Mouse (Mus musculus): ENCODE results near the gene Dido1.

The Dido1 gene

DNA sequence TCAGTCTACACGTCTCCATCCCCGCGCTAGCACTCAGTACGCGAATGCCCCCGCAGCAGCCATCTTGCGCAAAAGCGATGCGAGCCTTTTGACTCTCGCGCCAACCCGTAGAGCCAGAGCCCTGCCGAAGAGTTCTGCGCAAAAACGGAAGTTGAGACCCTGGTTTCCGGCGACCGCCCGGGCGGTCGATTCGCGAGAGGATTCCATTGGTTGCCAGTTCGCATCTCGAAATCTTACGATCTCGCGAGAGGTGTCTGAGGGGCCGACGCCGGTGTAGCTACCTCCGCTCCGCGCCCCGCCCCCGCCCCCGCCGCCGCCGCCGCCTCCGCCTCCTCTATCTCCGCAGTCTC lies at the start of gene Dido1, which contains the start of gene Gid8:
TSS of gene Dido1 (minus strand) at position 77 of the 350 bp plus-strand sequence.
TSS of gene Gid8 (plus strand) at position 195 of the 350 bp plus-strand sequence.
- peak; percentile 93 for DNase-seq

DNA sequence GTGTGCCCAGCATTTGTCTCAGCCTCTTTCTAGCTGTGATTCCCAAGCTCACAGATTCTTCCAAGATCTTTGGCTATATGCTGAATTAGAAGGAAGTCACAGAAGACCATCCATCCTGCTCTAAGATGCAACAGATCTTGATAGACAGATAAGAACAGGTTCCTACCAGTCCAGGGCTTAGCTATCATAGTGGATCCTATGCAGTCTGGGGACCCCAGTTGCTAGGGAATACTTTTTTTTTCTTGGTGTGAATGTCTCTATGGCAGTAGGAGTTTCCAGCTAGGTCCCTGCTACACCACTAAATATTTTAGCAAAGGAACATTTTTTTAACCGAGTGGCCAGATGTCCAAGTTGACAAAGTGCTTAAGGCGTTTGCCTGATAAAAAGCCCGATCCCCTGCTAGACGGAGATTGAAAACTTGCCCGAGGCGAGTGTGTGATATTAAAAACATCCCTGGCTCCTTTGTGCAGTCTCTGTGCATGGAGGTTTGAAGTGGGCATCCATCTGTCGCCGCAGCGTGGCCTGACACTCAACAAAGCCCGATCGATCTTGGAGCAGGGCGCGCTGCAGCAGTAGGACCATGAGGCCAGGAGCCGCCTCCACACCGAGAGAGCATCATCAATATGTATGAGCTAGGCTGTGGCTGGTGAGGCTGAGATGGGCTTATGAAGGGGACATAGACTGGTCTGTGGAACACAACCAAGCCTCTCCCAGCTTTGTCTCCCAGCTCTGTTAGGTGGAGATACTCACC lies 48.9 kb upstream of the Dido1 start:
- DNase-seq, result no peak

DNA sequence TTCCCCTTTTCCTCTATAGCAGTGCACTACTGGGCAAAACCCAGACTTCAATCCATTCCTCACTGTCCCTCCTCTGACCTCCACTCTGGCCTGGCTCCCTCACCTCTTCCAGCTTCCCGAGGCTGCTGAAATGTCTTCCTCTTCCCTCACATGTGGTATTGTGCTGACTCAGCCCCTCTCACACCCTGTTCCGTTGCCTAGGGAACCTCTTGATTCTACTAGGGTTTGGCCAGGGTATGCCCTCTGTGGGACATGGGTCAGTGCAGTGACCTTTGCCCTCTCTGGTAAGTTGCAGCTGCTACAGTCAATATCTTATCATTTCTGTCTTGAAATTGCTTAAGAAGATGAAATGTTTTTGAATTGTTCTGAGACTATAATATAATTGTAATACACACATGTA lies 47.0 kb upstream of the Dido1 start:
- no peak for DNase-seq

DNA sequence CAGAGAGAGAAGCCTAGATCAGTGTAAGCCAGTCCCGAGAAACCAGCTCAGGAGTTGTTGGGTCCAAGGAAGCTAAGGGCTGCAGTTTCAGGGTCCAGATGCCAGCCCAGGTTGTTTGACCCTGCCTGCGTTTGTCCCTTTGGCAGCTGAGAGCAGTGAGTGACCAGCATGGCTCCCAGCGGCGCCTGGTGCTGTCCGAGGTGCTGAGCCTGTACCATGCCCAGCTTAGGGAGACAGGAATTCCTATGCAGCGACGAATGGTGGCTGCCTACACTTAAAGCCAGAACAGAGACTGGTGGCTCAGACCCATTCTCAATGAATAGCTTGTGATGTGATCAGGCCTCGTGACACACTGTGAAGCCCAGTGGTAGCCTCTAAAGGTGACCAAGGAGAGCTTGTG lies 46.1 kb upstream of the Dido1 start:
- DNase-seq, result no peak

DNA sequence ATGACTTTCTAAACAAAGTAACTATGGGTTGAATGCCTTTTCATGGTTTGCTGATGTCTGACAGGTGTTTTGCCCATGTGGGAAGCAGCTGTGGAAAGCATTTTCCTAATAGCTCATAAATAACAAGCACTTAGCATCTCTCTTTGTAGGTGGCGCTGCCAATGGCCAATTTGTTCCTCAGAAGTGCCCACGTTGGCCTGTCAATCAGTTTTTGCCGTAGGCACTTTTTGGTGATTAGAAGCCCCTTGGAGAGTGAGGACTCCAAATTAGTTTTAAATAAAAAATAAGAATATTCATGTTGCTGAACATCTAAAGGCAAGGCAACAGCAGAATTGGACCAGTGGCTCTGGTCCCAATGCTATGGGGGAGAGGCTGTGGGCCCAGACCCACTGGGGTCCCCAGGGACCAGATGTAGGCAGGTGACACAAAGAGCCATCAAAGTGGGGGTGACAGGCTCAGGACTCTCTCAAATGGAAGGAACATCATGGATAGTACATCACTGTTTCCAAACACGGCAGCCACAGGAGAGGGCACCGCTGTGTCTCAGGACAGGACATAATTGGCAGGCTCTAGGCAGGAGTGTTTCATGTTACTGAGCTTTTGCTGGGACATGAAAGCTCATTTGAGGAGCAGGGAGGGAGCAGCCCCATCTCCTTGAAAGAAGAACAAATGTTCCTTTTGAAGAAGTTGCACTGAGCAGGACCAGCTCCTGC lies 45.3 kb upstream of the Dido1 start:
- no peak for DNase-seq

DNA sequence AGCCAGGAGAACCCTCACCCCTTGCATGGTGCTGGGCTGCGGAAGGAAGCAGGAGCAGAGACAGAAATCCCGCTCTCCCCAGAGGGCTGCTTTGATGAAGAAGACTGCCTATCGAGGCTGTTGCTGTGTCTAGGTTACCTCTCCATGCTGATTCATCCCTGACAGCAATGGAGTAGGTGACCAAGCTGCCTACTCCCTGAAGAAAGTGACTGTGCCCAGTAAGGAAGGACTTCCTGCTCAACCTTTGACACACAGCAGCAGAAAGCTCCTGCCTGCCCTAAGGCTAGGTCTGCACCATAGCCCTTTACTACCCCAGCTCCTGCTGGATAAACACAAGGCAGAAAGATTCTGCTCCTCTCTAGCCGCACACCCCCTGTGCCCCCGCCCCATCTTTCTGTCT lies 39.1 kb upstream of the Dido1 start:
- no peak for DNase-seq

DNA sequence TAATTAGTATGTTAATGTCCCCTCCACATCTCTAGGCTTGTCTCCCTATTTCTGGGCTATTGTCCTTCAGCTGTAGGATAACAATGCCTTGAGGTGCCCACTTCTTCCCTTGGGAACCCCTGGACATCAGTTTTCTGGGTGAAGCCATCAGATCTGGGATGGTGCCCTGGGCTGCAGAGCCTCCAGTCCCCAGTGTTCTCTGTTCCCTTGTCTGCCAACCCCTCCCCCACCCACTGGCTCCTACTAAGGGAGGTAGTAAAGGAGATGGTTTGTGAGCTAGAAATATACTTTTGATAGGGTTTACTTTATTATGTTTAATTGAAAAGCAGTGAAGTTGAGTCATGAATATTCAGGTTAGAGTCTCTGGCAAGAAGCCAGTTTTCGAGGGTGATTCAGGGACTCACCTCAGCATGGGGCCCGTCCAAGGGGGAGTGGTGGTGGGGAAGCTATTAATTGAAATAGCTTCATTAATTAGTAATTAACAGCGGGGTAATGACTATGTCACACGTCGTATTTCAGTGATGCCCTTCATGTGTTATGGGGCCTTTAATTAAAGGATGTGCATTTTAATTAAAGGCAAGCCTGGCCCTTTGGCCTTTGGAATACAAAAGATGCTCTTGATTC lies 36.9 kb upstream of the Dido1 start:
- no peak for DNase-seq

DNA sequence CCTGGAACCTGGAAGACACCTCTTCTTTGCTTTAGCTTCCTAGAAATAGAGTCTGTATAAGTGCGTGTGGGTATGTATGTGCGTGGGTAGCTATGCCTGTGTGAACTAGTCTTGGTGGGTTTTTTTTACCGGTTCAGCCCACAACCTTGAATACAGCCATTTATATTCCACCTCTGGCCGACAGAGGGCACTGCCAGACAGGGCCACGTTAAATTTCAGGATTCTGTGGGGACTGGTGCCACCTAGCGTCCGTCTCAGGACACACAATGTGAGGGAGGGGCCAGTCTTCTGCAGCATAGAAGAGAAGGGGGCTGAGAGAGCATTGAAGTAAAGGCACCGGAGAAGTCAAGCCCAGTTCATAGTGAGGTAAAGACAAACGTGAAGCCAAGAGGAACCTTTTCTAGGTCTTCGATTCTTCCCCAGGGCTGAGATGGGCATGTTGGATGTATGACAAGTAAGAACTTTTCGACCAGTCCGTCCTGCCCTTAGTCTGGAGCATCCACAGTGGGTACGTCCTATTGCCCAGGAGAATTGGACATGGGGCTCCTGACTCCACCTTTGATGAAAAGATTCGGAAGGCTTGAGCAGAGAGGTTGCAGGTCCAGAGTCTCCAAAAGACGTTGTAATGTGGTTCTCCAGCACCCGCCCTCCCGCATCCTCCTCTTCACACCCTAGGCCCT lies 35.6 kb upstream of the Dido1 start:
- peak; percentile 80 for DNase-seq

DNA sequence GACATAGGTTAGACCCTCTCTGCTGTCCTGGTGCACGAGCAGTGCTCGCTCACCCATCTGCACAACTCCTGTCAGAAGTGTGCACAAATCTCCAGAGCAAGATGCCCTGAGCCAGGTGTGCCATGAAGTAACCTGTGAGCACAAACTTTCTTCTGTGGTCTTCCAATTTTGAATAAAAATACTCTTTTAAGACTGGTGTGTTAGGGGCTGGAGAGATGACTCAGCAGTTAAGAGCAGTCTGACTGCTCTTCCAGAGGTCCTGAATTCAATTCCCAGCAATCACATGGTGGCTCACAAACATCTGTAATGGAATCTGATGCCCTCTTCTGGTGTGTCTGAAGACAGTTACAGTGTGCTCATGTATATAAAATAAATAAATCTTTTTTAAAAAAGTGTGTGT lies 33.5 kb upstream of the Dido1 start:
- DNase-seq, result no peak

DNA sequence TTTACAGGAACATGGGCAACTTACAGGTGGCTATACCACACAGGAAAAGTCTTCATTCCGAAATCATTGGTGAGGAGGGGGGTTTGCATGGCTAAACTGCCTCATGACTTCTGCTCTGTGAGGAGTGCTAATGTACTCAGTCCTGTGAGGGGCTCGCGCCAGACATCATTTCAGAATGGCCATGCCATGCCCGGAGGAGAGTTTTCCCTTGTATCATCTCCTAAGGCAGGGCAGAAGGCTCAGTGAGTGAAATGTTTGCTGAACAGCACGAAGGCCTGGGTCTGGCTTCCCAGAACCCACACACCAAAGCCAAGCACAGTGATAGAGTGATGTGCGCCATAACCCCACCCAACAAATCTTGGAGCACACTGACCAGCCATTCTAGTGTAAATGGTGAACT lies 33.0 kb upstream of the Dido1 start:
- DNase-seq, result no peak

DNA sequence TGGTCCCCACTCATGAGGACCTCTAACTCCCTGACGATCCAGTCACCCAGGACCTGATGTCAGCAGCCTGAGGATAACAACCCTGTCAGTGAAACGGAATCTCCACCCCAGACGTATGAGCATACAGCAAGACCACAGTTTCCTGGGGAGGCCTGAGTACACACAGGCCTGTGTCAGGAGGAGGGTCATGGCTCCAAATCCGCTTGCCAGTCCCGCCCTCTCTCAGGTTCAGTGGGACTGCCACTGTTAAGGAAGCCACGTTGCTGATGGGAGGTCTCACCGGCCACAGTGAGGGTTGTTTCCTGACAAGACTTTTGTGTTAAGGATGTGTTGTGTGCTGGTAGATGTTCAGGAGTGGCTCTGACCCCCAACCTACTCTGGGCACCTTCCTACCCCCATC lies 31.6 kb upstream of the Dido1 start:
- no peak for DNase-seq

DNA sequence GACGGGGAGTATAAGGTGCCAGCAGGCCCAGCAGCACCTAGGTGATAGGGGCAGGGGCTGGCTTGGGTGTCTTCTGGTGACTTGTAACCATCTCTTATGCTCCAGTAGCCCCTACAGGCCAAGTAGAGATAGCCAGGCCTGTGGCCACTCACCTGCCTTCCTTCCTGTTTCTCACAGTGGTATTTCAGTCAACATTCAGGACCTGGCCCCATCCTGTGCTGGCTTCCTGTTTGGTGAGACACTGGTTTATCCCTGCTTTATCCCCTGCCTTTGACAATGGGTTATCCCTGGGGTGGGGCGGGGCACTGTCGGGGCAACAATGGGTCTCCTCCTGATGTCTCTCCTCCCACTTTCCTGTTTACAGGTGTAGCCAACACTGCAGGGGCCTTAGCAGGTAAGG lies 30.6 kb upstream of the Dido1 start:
- no peak for DNase-seq

DNA sequence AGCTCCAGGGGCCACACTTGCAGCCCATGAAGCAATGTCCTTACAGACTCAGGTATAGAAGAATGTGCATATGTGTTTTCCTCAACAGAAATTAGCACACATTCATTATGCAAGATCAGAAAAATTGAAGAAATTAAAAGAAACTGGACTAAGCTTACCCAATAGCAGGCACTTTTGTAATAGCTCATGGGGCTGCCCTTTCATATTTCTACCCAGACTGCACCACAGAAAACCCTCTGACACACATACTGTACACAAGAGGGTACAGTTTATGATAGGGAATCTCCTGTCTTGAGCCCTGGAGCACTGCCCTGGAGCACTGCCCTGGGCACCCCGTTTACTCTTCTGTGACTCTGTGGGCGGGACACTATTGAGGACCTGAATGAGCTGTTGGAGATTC lies 28.2 kb upstream of the Dido1 start:
- no peak for DNase-seq

DNA sequence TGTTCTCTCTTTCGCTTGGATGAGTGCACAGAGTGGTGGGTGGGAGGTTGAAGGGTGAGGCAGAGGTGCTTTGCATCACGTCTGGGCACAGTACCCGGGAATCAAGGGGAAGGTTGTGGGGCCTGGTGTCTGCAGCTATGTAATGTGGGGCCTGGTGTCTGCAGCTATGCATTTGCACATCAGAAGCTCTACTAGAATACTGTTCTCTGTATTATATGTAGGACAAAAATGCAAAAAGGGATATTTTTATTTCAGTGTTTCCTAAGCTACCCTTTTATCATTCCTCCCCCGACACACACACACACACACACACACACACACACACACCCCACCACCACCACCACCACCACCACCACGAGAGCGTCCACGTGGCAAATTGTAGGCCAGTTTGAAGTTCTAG lies 25.4 kb upstream of the Dido1 start:
- DNase-seq, result no peak

DNA sequence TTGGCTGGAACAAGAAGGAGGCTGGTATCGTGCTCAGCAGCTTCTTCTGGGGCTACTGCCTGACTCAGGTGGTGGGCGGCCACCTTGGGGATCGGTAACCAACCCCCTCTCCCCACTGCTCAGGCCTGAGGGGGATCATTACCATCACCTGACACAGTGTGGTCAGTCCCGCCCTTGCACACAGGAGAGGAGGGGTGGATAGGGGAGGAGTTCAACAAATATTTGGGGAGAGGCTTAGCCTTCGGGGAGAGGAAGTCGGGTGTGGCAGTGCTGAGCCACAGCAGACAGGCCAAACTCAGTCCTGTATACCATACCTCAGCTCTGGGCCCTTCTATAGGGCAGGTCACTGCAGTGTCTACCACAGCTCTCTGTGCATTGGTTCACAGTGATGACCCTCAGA lies 22.2 kb upstream of the Dido1 start:
- no peak for DNase-seq

DNA sequence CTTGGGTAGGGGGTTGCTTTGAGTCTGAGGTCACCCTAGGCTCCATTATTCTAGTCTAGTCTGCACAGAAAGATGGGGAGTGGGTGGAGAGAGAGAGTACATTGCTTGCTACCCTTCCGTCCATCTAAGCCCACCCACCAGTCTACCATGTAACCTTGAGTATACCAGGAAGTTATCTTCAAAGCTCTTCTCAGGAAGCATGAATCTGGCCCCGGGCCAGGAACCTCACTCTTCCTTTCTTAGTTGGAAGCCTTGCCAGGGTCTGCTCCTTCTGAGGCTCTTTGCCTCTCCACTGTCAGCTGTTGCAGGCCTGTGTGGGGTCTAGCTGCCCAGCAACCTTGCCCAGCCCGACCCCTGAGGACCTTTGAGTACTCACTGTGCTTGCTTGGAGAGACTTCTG lies 21.2 kb upstream of the Dido1 start:
- no peak for DNase-seq

DNA sequence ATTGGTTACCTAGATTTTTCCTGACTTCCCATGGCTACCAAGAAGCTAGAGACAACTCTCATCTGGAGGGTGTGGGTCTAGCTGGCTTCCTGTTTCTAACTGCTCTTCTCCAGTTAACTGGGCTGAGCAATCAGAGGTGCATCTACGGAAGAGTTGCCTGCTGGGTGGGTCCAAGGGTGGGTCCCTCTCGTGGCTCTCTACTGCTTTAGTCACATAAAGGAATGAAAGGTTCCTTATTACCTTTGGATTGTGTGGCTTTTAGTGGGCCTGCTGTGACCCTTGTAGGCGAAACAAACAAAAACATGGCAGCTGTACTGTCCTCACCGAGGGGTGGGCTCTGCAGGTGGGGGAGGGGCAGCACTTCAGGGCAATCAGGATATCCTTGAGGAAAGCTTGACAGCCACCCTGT lies 17.8 kb upstream of the Dido1 start:
- no peak for DNase-seq

DNA sequence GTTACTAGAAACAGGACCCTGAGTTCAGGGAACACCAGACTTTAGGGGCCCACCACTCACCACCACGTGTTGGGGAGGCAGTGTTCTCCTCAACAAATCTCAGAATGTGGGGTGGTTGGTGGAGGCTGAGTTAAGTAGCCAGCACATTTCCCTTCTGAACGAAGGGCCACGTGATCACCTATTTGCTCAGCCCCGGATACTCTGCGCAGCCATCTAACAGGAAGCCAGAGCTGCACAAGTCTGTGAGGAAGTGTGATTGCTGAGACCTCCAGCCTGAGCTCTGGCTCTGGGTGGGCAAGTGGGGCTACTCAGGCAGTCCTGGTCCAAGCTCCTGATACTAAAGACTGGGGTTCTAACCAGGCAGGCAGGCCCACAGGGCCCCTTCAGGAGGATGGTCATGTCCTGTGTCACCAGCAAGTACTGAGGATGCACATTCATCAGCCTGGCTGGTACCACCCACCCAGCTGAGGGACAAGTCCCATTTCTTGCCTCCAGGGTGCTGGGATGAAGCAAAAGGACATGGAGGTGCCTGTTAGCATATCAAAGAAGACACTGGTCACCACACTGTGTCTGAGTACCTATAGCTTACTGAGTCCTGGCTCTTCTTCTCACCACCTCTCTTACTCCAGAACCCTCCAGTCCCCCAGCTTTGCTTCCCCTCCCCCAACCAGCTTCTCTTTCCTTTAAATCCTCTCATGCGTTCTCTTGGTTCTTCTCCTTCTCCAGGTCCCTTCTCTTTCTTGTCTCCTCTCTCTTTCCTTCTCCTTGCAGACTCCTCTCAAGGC lies 17.1 kb upstream of the Dido1 start:
- no peak for DNase-seq

DNA sequence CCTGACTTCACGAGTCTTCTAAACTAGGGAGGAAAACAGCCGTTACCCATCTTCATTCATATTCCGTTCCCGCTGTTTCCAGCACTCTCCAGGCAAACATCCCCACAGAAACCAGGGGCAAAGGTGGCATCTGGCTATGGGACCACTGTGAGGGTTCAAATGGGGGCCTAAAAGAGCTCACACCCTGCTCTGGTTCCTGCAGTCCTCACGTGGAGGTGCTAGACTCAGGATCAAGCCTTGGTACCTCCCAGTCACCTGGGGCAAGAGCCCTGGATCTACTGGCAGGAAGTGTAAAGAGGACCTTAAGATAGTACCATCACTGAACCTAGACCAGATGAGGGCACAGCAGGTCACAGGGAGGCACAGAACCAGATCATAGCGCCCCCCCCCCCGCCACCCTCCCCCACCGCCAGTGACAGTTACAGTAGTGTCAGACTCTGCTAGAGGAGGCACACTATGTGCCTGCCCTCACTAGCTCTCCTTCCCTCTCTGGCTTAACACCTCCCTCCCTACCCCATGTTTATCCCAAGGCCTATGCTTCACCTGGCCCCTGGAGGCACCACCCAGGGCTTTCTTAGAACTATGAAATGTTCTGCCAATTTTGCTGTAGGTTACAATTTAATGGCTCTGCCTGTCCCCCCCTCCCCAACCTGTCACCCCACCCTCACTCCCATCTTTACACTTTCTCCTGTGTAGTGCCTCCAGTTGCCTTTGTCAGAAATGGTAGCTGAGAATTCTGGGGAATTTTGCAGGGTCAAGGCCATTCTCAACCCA lies 16.2 kb upstream of the Dido1 start:
- no peak for DNase-seq

DNA sequence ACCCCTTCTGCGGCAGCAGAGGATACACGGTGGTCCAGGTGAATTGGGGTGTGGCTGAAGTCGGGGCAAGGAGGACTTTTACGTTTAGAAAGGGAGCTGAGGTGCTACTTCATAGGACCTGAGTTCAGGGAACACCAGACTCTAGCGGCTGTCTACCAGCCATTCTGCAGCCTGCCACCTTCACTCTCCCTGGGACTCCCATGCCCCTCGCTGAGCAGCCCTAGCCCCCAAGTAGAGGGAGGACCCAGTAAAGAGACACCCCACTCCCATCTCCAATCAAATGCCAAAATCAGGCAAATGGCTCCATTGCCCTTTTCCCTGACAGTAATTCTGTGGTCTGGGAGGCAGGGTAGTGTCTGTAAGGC lies 15.6 kb upstream of the Dido1 start:
- DNase-seq, result no peak

DNA sequence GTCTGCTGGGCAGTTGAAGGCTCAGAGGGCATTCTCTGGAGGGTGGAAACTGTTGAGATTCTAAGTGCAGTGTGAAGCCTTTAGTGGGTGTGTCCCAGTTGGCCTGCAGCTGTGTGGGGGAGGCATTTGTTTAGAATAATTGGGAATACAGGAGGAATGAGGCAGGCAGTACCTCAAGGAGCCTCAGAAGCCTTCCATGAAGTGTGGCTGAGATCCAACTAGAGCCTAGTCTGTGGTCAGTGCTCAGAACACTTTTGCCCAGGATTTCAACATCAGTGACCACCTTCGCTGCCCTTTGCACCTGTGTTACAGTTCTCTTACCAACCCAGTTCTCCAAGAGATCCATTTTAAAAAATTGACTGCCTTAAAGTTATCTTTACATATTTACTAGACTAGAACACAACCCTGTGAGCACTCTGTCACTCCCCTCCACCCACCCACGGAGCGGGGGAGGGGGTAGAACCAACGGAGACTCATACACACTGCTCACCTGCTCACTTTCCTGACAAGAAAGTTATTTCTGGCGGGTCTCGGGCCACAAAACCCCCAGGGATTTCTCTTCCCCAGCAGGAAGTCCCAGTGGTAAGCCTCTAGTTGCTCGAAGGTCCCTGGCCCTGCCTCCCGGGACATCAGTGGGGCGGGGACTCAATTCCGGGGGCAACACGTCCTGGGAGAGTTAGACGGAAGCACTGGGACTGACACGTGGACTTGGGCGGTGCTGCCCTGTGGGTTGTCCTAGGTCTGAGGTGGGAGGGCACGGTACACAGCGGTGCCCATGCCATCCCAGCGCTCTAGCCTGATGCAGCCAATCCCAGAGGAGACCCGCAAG lies 15.0 kb upstream of the Dido1 start, which contains the start of gene Slc17a9:
TSS of gene Slc17a9 (plus strand) at position 679 of the 829 bp plus-strand sequence.
- DNase-seq, result no peak
